Mouse (Mus musculus) testis, adult 2 months (tissue): ENCODE data around the gene Marveld3. TPM values are rescaled to one million over a fixed set of nuclear protein-coding genes. Genes with fewer than 3 reads are reported as not detected.

Experiments
- H3K27ac ChIP-seq: fragments of 200-500 bp; 2 replicates; pipeline ENCODE4 v1.5.1; 2012; ENCODE audit warnings: low read depth, low read length; ENCODE audit not compliant: control insufficient read depth, insufficient read depth
- H3K27me3 ChIP-seq: fragments of 200-500 bp; 2 replicates; pipeline ENCODE4 v1.6.1; 2012; ENCODE audit warnings: mild to moderate bottlenecking, low read length, moderate library complexity; ENCODE audit not compliant: control insufficient read depth, insufficient read depth
- H3K36me3 ChIP-seq: fragments of 200-500 bp; 2 replicates; pipeline ENCODE4 v1.6.1; 2012; ENCODE audit warnings: mild to moderate bottlenecking, low read length; ENCODE audit not compliant: control insufficient read depth, insufficient read depth
- H3K4me1 ChIP-seq: fragments of 200-500 bp; 2 replicates; pipeline ENCODE4 v1.6.1; 2012; ENCODE audit warnings: low read length; ENCODE audit not compliant: control insufficient read depth, insufficient read depth
- H3K4me3 ChIP-seq: fragments of 200-500 bp; 2 replicates; pipeline ENCODE4 v1.5.1; 2012; ENCODE audit warnings: low read depth, mild to moderate bottlenecking, low read length, moderate library complexity, mixed read lengths; ENCODE audit not compliant: control insufficient read depth
- CTCF ChIP-seq: fragments of 200-500 bp; IDR thresholded peaks from 2 replicates; pipeline ENCODE4 v1.5.1; 2012; ENCODE audit warnings: low read depth, mild to moderate bottlenecking, inconsistent platforms, low read length, moderate library complexity; ENCODE audit not compliant: control insufficient read depth, insufficient read depth, insufficient replicate concordance
- POLR2A ChIP-seq: fragments of 200-500 bp; IDR thresholded peaks from 2 replicates; pipeline ENCODE4 v1.6.1; 2012; ENCODE audit warnings: low read depth, mild to moderate bottlenecking, inconsistent platforms, low read length, moderate library complexity; ENCODE audit not compliant: control insufficient read depth
- polyA plus RNA-seq: library from polyadenylated mRNA; depleted of rRNA; stranded (reverse); fragments of >200 nt; gene quantifications from 2 replicates; pipeline ENCODE4 v1.2.3, GENCODE M21; 2012; rRNA removed

Gene Marveld3
- polyA plus RNA-seq, 1 experiment: 0.80 TPM

DNA sequence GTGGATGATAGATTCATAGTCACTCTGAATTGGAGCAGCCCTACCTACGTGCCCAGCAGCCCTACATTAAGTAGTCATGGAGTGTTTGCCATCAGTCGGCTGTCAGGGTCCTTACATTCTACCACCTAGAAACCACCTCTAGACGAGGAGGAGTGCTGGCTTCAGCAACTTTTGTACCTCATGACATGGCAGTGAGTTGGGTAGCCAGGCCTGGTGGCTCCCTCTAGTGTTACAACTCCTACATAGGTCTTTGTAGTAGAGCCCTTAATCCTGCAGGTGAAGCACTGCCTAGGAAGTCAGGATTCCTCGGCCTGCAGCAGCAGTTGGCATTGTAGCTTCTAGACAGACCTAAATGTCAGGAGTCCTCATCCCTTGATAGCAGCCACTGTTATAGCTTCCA, 44.7 kb downstream of the Marveld3 start:
- TF ChIP-seq POLR2A (no peak), CTCF (peak; percentile 32; the same call in 1 of the 2 replicates)
- H3K27me3 ChIP-seq: no peaks in the 10 kb centered on the region
- H3K4me3 ChIP-seq: no peak overlapping the region
- no peaks in the 10 kb centered on the region for H3K4me1 ChIP-seq
- H3K27ac ChIP-seq: no peak overlapping the region
- H3K36me3 ChIP-seq: no peaks in the 10 kb centered on the region; the same call in none of the 2 replicates

DNA sequence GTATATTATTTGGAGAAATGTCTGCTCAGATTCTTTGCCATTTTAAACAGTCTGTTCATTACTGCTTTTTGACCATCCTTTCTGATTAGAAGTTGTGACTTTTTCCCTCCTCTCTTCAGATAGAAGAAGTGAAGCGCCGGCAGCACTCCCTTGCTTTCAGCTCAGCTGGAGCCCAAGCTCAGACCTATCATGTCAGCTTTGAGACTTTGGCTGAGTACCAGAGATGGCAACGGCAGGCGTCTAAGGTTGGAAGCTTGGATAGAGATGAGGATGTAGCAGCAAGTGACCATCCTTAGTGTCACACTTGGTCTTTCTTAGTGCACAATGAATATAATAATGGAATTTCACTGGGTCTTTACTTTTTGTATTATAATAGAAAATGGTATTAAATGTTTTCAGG, 54.6 kb downstream of the Marveld3 start:
- no peaks in the 10 kb centered on the region for H3K27me3 ChIP-seq
- no peak overlapping the region for H3K27ac ChIP-seq
- no peak for TF ChIP-seq POLR2A
- no peak for TF ChIP-seq CTCF
- H3K36me3 ChIP-seq: peaks cover 2% of the 10 kb centered on the region; the same call in 1 of the 2 replicates
- H3K4me1 ChIP-seq: no peaks in the 10 kb centered on the region
- no peak overlapping the region for H3K4me3 ChIP-seq

DNA sequence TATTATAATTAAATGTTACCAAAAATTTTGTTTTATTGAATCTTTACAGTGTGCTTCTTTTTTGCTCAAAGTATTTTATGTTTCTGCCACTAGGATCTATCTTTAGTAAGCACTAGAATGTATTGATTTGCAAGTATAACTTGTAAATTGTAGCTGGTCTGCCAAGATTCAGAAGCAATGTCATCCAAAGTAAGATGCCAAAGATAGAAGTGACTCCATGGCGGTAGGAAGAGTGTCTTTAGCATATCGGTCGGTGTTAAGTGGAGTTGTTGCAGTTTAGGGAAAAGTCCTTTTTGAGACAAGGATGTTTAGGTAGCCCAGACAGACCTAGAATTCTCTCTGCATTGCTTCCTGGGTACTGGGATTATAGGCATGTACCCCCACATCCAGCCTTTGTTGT, 55.1 kb downstream of the Marveld3 start:
- H3K36me3 ChIP-seq: peaks cover 2% of the 10 kb centered on the region; the same call in 1 of the 2 replicates
- no peaks in the 10 kb centered on the region for H3K4me1 ChIP-seq
- no peak for TF ChIP-seq CTCF
- no peak for TF ChIP-seq POLR2A
- no peak overlapping the region for H3K4me3 ChIP-seq
- H3K27ac ChIP-seq: no peak overlapping the region
- no peaks in the 10 kb centered on the region for H3K27me3 ChIP-seq

DNA sequence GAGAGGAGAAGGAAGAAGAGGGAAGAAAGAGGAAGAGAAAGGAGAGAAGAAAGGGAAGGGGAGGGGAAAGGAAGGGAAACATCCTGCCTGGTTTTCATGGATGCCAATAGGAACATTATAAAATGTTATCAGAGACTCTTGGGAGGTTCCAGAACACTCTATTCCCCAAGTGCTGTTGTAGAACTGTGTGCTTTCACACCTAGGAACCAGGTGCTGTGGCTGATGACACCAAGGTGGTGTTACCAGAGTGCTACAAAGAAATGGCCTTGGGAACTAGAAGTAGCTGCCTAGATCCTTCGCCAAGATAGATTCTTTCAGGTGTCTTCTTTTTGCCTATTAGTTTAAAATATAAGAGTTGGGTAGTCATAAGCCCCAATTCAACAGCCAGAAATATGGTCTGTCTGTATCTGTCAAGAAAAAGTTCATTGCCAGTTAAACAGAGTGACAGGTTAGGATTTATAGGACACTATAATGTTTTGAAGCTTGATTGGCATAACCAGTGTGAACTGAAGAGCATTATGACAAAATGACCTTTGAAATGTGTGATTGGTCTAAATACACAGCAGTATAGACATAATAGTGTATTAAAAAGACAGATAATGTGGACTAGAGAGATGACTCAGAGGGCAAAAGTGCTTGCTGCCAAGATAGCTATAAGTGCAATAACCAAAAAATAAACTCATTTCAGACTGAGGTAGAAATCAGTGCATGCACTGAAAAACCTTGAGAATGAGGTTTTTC, 56.9 kb downstream of the Marveld3 start:
- Histone ChIP-seq H3K27ac (no peak overlapping the region), H3K4me1 (no peaks in the 10 kb centered on the region), H3K4me3 (no peak overlapping the region), H3K36me3 (peaks cover 1% of the 10 kb centered on the region; the same call in 1 of the 2 replicates), H3K27me3 (no peaks in the 10 kb centered on the region)
- TF ChIP-seq POLR2A (no peak), CTCF (no peak)

DNA sequence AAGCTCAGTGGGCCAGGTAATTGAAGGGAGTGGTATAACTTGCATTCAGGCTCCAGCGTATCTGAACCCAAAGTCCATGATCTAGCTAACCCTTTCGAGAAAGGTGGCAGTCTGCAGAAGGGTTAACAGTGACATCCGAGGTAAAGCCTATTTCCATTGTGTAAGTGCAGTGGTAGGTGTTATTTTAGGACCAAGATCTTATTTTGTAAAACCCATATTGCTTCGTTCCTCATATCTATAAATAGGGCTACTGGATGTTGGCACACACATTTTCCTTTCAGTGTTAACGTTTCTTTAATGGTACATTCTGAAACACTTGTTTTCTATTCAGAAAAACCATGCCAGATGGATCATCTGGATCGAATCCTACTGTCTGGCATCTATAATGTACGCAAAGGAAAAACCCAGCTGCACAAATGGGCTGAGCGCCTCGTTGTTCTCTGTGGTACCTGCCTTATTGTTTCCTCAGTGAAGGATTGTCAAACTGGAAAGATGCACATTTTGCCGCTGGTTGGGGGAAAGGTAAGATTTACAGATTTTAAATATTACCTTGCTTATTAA, 58.0 kb downstream of the Marveld3 start:
- no peak overlapping the region for H3K27ac ChIP-seq
- no peaks in the 10 kb centered on the region for H3K27me3 ChIP-seq
- no peaks in the 10 kb centered on the region for H3K4me1 ChIP-seq
- H3K4me3 ChIP-seq: no peak overlapping the region
- no peak for TF ChIP-seq CTCF
- H3K36me3 ChIP-seq: peaks cover 1% of the 10 kb centered on the region; the same call in 1 of the 2 replicates

DNA sequence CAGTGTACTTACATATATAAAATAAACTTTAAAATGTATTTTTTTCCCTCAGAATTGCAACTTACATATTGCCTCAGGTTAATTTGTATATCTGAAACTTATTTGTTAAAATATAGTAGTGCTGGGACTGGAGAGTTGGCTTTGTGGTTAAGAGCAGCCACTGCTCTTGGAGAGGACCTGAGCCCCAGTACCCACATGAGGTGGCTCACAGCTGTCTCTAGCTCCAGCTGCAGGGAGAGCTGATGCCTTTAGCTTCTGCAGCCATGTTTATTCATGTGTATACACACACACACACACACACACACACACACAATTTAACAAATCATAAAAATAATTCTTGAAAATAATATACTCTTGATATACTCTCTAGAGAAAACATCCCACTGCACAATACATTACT, 59.6 kb downstream of the Marveld3 start:
- TF ChIP-seq CTCF (no peak), POLR2A (no peak)
- Histone ChIP-seq H3K27me3 (no peaks in the 10 kb centered on the region), H3K4me3 (no peak overlapping the region), H3K4me1 (no peaks in the 10 kb centered on the region), H3K36me3 (0 out of 2 replicates have a peak, but pooled peaks cover under 1% of the 10 kb centered on the region), H3K27ac (no peak overlapping the region)

Other genes starting within 250 kb of the Marveld3 start
- gene Atxn1l, start 224.5 kb downstream of the Marveld3 start, polyA plus RNA-seq: 32.9 and 35.6 TPM in 2 replicates
- gene Ap1g1, start 183.6 kb downstream of the Marveld3 start, polyA plus RNA-seq: 19.3 and 20.1 TPM in 2 replicates
- gene Phlpp2, start 93.7 kb downstream of the Marveld3 start, polyA plus RNA-seq: 2.8 and 2.9 TPM in 2 replicates
- gene Tat, start 28.2 kb upstream of the Marveld3 start, polyA plus RNA-seq: 0.05 TPM in 1 of 2 replicates, not detected in the other
- 0.06 and 0.14 TPM in 2 replicates for gene Chst4, start 77.5 kb upstream of the Marveld3 start, polyA plus RNA-seq
- 4.7 and 4.9 TPM in 2 replicates for gene Zfp612, start 117.5 kb upstream of the Marveld3 start, polyA plus RNA-seq
- gene Gm21964, start 139.0 kb upstream of the Marveld3 start, polyA plus RNA-seq: 1.5 and 2.2 TPM in 2 replicates
- gene Gm17720, start 140.6 kb upstream of the Marveld3 start, polyA plus RNA-seq: not detected in 2 replicates
- gene Calb2, start 206.0 kb upstream of the Marveld3 start, polyA plus RNA-seq: 0.20 and 0.25 TPM in 2 replicates